Mouse (Mus musculus): Measurements from ENCODE around the gene Megf11. TPM values are rescaled to one million over a fixed set of nuclear protein-coding genes. Genes with fewer than 3 reads are reported as not detected.

Gene Megf11
- total and polyA plus RNA-seq, 3 experiments = 0.33 to 0.38 TPM; not detected in 1

GRCm38 (mm10) chr9:64696404-64696803, 311.0 kb downstream of the Megf11 start:
- ATAC-seq (ENCODE audit: extremely low read depth, insufficient number of reproducible peaks, low FRiP score, poor library complexity, severe bottlenecking) = no peak

GRCm38 (mm10) chr9:64697006-64697405, 311.6 kb downstream of the Megf11 start:
- Histone ChIP-seq H3K4me1 (ENCODE audit: insufficient read depth, low read depth, low read length) (peaks cover 5% of the 10 kb centered on the region; the same call in 1 of the 2 replicates), H3K27me3 (ENCODE audit: insufficient read depth, low read length) (no peaks in the 10 kb centered on the region), H3K9me3 (replicated peaks) (no peaks in the 10 kb centered on the region), H3K36me3 (replicated peaks) (peaks cover 83% of the 10 kb centered on the region), H3K4me3 (ENCODE audit: low read depth, low read length) (no peak overlapping the region)
- no peak for TF ChIP-seq POLR2AphosphoS5 (IDR thresholded peaks at IDR 0.05; ENCODE audit: insufficient replicate concordance, low read depth, low read length)
- TF ChIP-seq GATA2 (IDR thresholded peaks at IDR 0.05; ENCODE audit: borderline replicate concordance, low read depth, low read length) = no peak
- no peak for TF ChIP-seq CTCF (IDR thresholded peaks at IDR 0.05; ENCODE audit: low read depth, low read length)
- TF ChIP-seq GATA1 (IDR thresholded peaks at IDR 0.05; ENCODE audit: borderline replicate concordance, low read length) = no peak
- TF ChIP-seq TAL1 (conservative IDR thresholded peaks at IDR 0.05; ENCODE audit: low read depth, low read length) = no peak
- DNase-seq (ENCODE audit: low spot score) = no peak
- no peak for ATAC-seq (ENCODE audit: extremely low read depth, insufficient number of reproducible peaks, low FRiP score, poor library complexity, severe bottlenecking)

More at GRCm38 (mm10) chr9:64696404-64696803, 311.0 kb downstream of the Megf11 start:
- Histone ChIP-seq H3K4me3 (ENCODE audit: low read depth, low read length) (no peak overlapping the region), H3K9me3 (replicated peaks) (no peaks in the 10 kb centered on the region), H3K4me1 (ENCODE audit: insufficient read depth, low read depth, low read length) (peaks cover 5% of the 10 kb centered on the region; the same call in 1 of the 2 replicates), H3K27me3 (ENCODE audit: insufficient read depth, low read length) (no peaks in the 10 kb centered on the region), H3K36me3 (replicated peaks) (peaks cover 78% of the 10 kb centered on the region)
- TF ChIP-seq GATA1 (IDR thresholded peaks at IDR 0.05; ENCODE audit: borderline replicate concordance, low read length) = no peak
- no peak for TF ChIP-seq TAL1 (conservative IDR thresholded peaks at IDR 0.05; ENCODE audit: low read depth, low read length)
- TF ChIP-seq CTCF (IDR thresholded peaks at IDR 0.05; ENCODE audit: low read depth, low read length) = no peak
- TF ChIP-seq POLR2AphosphoS5 (IDR thresholded peaks at IDR 0.05; ENCODE audit: insufficient replicate concordance, low read depth, low read length) = no peak
- no peak for TF ChIP-seq GATA2 (IDR thresholded peaks at IDR 0.05; ENCODE audit: borderline replicate concordance, low read depth, low read length)
- DNase-seq (ENCODE audit: low spot score) = no peak

GRCm38 (mm10) chr9:64697677-64698076, 312.3 kb downstream of the Megf11 start:
- Histone ChIP-seq H3K9me3 (replicated peaks) (no peaks in the 10 kb centered on the region), H3K27me3 (ENCODE audit: insufficient read depth, low read length) (no peaks in the 10 kb centered on the region), H3K36me3 (replicated peaks) (peaks cover 82% of the 10 kb centered on the region), H3K4me3 (ENCODE audit: low read depth, low read length) (no peak overlapping the region), H3K4me1 (ENCODE audit: insufficient read depth, low read depth, low read length) (peaks cover 6% of the 10 kb centered on the region; the same call in 1 of the 2 replicates)
- no peak for DNase-seq (ENCODE audit: low spot score)
- no peak for ATAC-seq (ENCODE audit: extremely low read depth, insufficient number of reproducible peaks, low FRiP score, poor library complexity, severe bottlenecking)
- TF ChIP-seq CTCF (IDR thresholded peaks at IDR 0.05; ENCODE audit: low read depth, low read length) (no peak), POLR2AphosphoS5 (IDR thresholded peaks at IDR 0.05; ENCODE audit: insufficient replicate concordance, low read depth, low read length) (no peak), GATA1 (IDR thresholded peaks at IDR 0.05; ENCODE audit: borderline replicate concordance, low read length) (no peak), GATA2 (IDR thresholded peaks at IDR 0.05; ENCODE audit: borderline replicate concordance, low read depth, low read length) (no peak), TAL1 (conservative IDR thresholded peaks at IDR 0.05; ENCODE audit: low read depth, low read length) (no peak)

- H3K27me3 ChIP-seq (ENCODE audit: insufficient read depth, low read length) = no peaks in the 10 kb centered on the region
- ATAC-seq (ENCODE audit: extremely low read depth, insufficient number of reproducible peaks, low FRiP score, poor library complexity, severe bottlenecking) = no peak
- H3K36me3 ChIP-seq (replicated peaks) = peaks cover 84% of the 10 kb centered on the region
- no peaks in the 10 kb centered on the region for H3K9me3 ChIP-seq (replicated peaks)
- TF ChIP-seq CTCF (IDR thresholded peaks at IDR 0.05; ENCODE audit: low read depth, low read length) = no peak
- no peak for TF ChIP-seq GATA2 (IDR thresholded peaks at IDR 0.05; ENCODE audit: borderline replicate concordance, low read depth, low read length)
- TF ChIP-seq TAL1 (conservative IDR thresholded peaks at IDR 0.05; ENCODE audit: low read depth, low read length) = no peak
- no peak for TF ChIP-seq POLR2AphosphoS5 (IDR thresholded peaks at IDR 0.05; ENCODE audit: insufficient replicate concordance, low read depth, low read length)
- TF ChIP-seq GATA1 (IDR thresholded peaks at IDR 0.05; ENCODE audit: borderline replicate concordance, low read length) = no peak
- DNase-seq (ENCODE audit: low spot score) = no peak
- H3K4me3 ChIP-seq (ENCODE audit: low read depth, low read length) = no peak overlapping the region
- peaks cover 15% of the 10 kb centered on the region for H3K4me1 ChIP-seq (ENCODE audit: insufficient read depth, low read depth, low read length)
These were observed 313.2 kb downstream of the Megf11 start for GRCm38 (mm10) chr9:64698586-64698985.

GRCm38 (mm10) chr9:64700451-64701311, 315.3 kb downstream of the Megf11 start:
- no peak overlapping the region for H3K4me3 ChIP-seq (ENCODE audit: low read depth, low read length)
- peaks cover 84% of the 10 kb centered on the region for H3K36me3 ChIP-seq (replicated peaks)
- no peak for DNase-seq (ENCODE audit: low spot score)
- no peak for ATAC-seq (ENCODE audit: extremely low read depth, insufficient number of reproducible peaks, low FRiP score, poor library complexity, severe bottlenecking)
- no peaks in the 10 kb centered on the region for H3K27me3 ChIP-seq (ENCODE audit: insufficient read depth, low read length)
- no peaks in the 10 kb centered on the region for H3K9me3 ChIP-seq (replicated peaks)
- peaks cover 19% of the 10 kb centered on the region for H3K4me1 ChIP-seq (ENCODE audit: insufficient read depth, low read depth, low read length)
- no peak for TF ChIP-seq CTCF (IDR thresholded peaks at IDR 0.05; ENCODE audit: low read depth, low read length)
- TF ChIP-seq POLR2AphosphoS5 (IDR thresholded peaks at IDR 0.05; ENCODE audit: insufficient replicate concordance, low read depth, low read length) = no peak
- no peak for TF ChIP-seq GATA1 (IDR thresholded peaks at IDR 0.05; ENCODE audit: borderline replicate concordance, low read length)
- no peak for TF ChIP-seq TAL1 (conservative IDR thresholded peaks at IDR 0.05; ENCODE audit: low read depth, low read length)
- TF ChIP-seq GATA2 (IDR thresholded peaks at IDR 0.05; ENCODE audit: borderline replicate concordance, low read depth, low read length) = no peak

GRCm38 (mm10) chr9:64701651-64702050, 316.2 kb downstream of the Megf11 start:
- TF ChIP-seq CTCF (IDR thresholded peaks at IDR 0.05; ENCODE audit: low read depth, low read length) = no peak
- TF ChIP-seq POLR2AphosphoS5 (IDR thresholded peaks at IDR 0.05; ENCODE audit: insufficient replicate concordance, low read depth, low read length) = no peak
- TF ChIP-seq GATA1 (IDR thresholded peaks at IDR 0.05; ENCODE audit: borderline replicate concordance, low read length) = no peak
- no peak for TF ChIP-seq GATA2 (IDR thresholded peaks at IDR 0.05; ENCODE audit: borderline replicate concordance, low read depth, low read length)
- no peak for TF ChIP-seq TAL1 (conservative IDR thresholded peaks at IDR 0.05; ENCODE audit: low read depth, low read length)
- H3K4me1 ChIP-seq (ENCODE audit: insufficient read depth, low read depth, low read length) = peaks cover 19% of the 10 kb centered on the region
- H3K36me3 ChIP-seq (replicated peaks) = peaks cover 79% of the 10 kb centered on the region
- no peaks in the 10 kb centered on the region for H3K9me3 ChIP-seq (replicated peaks)
- ATAC-seq (ENCODE audit: extremely low read depth, insufficient number of reproducible peaks, low FRiP score, poor library complexity, severe bottlenecking) (no peak), DNase-seq (ENCODE audit: low spot score) (no peak)
- H3K4me3 ChIP-seq (ENCODE audit: low read depth, low read length) = no peak overlapping the region
- H3K27me3 ChIP-seq (ENCODE audit: insufficient read depth, low read length) = no peaks in the 10 kb centered on the region

Data from G1E (cell line).